Mouse (Mus musculus): ENCODE results near the gene Def6. TPM values are rescaled to one million over a fixed set of nuclear protein-coding genes. Genes with fewer than 3 reads are reported as not detected.

Gene Def6
- polyA plus RNA-seq, 1 experiment = 202 TPM

- Histone ChIP-seq H3K27me3 (replicated peaks) (no peaks in the 10 kb centered on the region), H3K9me3 (peaks cover 10% of the 10 kb centered on the region), H3K36me3 (replicated peaks; ENCODE audit: low read length) (peaks cover 85% of the 10 kb centered on the region), H3K4me3 (replicated peaks) (no peak overlapping the region), H3K4me1 (peaks cover 90% of the 10 kb centered on the region)
- no peak for TF ChIP-seq GATA1 (IDR thresholded peaks at IDR 0.05; ENCODE audit: borderline replicate concordance, low read length)
- no peak for TF ChIP-seq FLI1 (IDR thresholded peaks at IDR 0.05; ENCODE audit: low read length)
These were observed 55.8 kb downstream of the Def6 start for GRCm38 (mm10) chr17:28263181-28263894.

GRCm38 (mm10) chr17:28267251-28267650, 59.7 kb downstream of the Def6 start:
- Histone ChIP-seq H3K4me1 (peaks cover 89% of the 10 kb centered on the region), H3K9me3 (no peaks in the 10 kb centered on the region), H3K36me3 (replicated peaks; ENCODE audit: low read length) (peaks cover 73% of the 10 kb centered on the region), H3K27me3 (replicated peaks) (no peaks in the 10 kb centered on the region), H3K4me3 (replicated peaks) (no peak overlapping the region)
- TF ChIP-seq FLI1 (IDR thresholded peaks at IDR 0.05; ENCODE audit: low read length) (no peak), GATA1 (IDR thresholded peaks at IDR 0.05; ENCODE audit: borderline replicate concordance, low read length) (no peak)

DNA sequence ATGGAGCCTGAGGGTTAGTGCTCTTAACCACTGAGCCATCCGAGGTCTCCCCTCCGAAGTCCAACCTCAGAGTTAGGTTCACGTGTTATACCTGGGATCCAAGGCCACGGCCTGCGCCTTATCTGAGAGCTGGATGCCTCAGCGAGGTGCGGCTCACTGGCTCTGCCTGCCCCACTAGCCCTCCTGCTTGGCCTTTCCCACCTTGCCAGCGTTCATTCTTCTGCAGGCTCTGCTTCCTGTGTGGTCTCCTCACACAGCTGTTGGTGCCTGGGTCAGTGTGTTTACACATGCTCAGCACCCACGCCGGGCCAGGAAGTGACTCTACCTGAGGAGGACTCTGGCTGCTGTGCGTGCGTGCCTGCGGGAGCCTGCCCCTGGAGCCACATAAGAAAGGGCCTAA, 62.6 kb downstream of the Def6 start:
- Histone ChIP-seq H3K36me3 (replicated peaks; ENCODE audit: low read length) (peaks cover 76% of the 10 kb centered on the region), H3K4me3 (replicated peaks) (peak overlapping the region; percentile 72), H3K4me1 (peaks cover 92% of the 10 kb centered on the region), H3K9me3 (no peaks in the 10 kb centered on the region), H3K27me3 (replicated peaks) (no peaks in the 10 kb centered on the region)
- TF ChIP-seq FLI1 (IDR thresholded peaks at IDR 0.05; ENCODE audit: low read length) = no peak
- no peak for TF ChIP-seq GATA1 (IDR thresholded peaks at IDR 0.05; ENCODE audit: borderline replicate concordance, low read length)

GRCm38 (mm10) chr17:28271537-28272266, 64.1 kb downstream of the Def6 start:
- no peaks in the 10 kb centered on the region for H3K27me3 ChIP-seq (replicated peaks)
- no peak overlapping the region for H3K4me3 ChIP-seq (replicated peaks)
- H3K9me3 ChIP-seq = no peaks in the 10 kb centered on the region
- H3K4me1 ChIP-seq = peaks cover 92% of the 10 kb centered on the region
- peaks cover 74% of the 10 kb centered on the region for H3K36me3 ChIP-seq (replicated peaks; ENCODE audit: low read length)
- no peak for TF ChIP-seq FLI1 (IDR thresholded peaks at IDR 0.05; ENCODE audit: low read length)
- TF ChIP-seq GATA1 (IDR thresholded peaks at IDR 0.05; ENCODE audit: borderline replicate concordance, low read length) = no peak

DNA sequence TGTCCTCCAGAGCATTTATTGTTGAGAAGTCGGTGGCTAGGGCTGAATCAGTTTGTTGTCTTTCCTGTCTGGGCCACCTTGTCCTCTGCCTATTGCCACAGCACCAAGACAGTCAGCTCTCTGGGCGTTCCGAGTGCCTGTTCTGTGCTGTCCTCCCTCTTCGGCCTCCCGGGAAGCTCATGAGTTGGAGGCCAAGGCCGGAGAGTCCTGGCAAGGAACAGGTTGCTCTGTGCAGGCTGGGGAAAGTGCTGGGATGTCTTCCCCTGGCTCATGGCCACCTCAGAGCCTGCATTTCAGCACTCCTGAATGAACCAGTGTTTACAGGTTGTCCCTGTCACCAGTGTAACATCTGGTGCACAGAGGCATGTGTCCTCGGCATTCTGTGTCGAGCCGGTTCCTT, 64.7 kb downstream of the Def6 start:
- Histone ChIP-seq H3K9me3 (no peaks in the 10 kb centered on the region), H3K4me3 (replicated peaks) (peak overlapping the region; percentile 5), H3K36me3 (replicated peaks; ENCODE audit: low read length) (peaks cover 77% of the 10 kb centered on the region), H3K27me3 (replicated peaks) (no peaks in the 10 kb centered on the region), H3K4me1 (peaks cover 94% of the 10 kb centered on the region)
- TF ChIP-seq GATA1 (IDR thresholded peaks at IDR 0.05; ENCODE audit: borderline replicate concordance, low read length) (no peak), FLI1 (IDR thresholded peaks at IDR 0.05; ENCODE audit: low read length) (no peak)

DNA sequence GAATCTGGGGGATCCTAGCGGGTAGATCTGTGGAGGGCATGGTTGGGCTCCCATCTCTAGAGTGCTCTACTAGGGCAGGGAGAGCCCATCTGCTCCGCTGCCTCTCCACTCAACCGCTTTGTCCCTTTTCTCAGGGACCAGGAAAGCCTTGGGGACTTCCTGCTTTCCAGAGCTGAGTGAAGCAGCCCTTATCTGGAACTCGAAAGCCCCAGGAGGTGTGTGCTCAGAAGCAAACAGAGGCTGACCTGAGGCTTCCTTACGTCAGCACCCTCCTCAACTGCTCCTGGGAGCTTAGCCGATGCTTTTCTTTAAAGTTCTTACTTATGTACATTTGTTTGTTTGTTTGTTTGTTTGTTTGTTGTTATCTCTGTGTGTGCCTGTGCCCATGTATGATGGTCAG, 65.3 kb downstream of the Def6 start:
- peak overlapping the region; percentile 15 for H3K4me3 ChIP-seq (replicated peaks)
- peaks cover 94% of the 10 kb centered on the region for H3K4me1 ChIP-seq
- TF ChIP-seq FLI1 (IDR thresholded peaks at IDR 0.05; ENCODE audit: low read length) = no peak
- TF ChIP-seq GATA1 (IDR thresholded peaks at IDR 0.05; ENCODE audit: borderline replicate concordance, low read length) = no peak
- no peaks in the 10 kb centered on the region for H3K9me3 ChIP-seq
- H3K36me3 ChIP-seq (replicated peaks; ENCODE audit: low read length) = peaks cover 77% of the 10 kb centered on the region
- H3K27me3 ChIP-seq (replicated peaks) = no peaks in the 10 kb centered on the region

DNA sequence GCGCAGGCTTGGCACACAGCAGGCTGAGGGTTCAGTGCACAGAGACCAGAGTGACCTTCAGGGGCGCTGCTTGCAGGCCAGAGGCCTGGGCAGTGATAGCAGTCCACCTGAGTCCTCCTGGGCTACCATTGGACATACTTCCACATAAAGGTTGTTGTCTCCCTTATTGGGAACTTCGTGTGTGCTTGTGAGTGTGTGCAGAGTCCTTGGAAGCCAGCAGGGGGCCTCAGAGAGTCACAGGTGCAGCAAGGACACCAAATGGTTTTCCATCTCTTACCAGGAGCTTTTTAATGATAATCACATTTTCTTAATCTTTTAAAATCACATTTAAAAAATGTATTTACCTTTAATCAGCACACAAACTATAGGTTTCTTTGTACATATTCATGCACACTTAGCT, 67.2 kb downstream of the Def6 start:
- Histone ChIP-seq H3K4me3 (replicated peaks) (no peak overlapping the region), H3K27me3 (replicated peaks) (no peaks in the 10 kb centered on the region), H3K36me3 (replicated peaks; ENCODE audit: low read length) (peaks cover 88% of the 10 kb centered on the region), H3K9me3 (no peaks in the 10 kb centered on the region), H3K4me1 (peaks cover 99% of the 10 kb centered on the region)
- TF ChIP-seq GATA1 (IDR thresholded peaks at IDR 0.05; ENCODE audit: borderline replicate concordance, low read length) (no peak), FLI1 (IDR thresholded peaks at IDR 0.05; ENCODE audit: low read length) (no peak)

GRCm38 (mm10) chr17:28277226-28277625, 69.6 kb downstream of the Def6 start:
- H3K27me3 ChIP-seq (replicated peaks) = no peaks in the 10 kb centered on the region
- no peaks in the 10 kb centered on the region for H3K9me3 ChIP-seq
- H3K4me3 ChIP-seq (replicated peaks) = no peak overlapping the region
- TF ChIP-seq GATA1 (IDR thresholded peaks at IDR 0.05; ENCODE audit: borderline replicate concordance, low read length) = no peak
- no peak for TF ChIP-seq FLI1 (IDR thresholded peaks at IDR 0.05; ENCODE audit: low read length)
- H3K4me1 ChIP-seq = peaks cover 100% of the 10 kb centered on the region
- peaks cover 76% of the 10 kb centered on the region for H3K36me3 ChIP-seq (replicated peaks; ENCODE audit: low read length)

DNA sequence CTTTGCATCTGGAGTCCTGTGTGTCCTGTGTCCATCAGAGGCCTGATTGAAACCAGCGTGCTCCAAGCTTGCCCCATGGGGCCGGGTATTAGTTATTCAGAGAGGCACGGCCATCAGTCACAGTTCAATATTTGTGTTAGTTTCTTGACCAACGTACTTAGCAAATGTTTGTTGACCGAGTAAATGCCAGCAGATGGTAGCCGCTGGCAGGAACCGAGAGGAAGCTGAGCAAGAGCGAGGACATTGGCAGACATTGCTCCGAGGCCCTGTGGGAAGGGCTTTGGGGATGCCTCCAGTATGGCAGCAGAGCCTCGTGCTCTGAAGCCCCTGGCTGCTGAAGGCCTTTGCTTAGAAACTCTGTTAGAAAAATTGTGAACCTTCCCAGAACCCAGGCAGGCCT, 70.1 kb downstream of the Def6 start:
- Histone ChIP-seq H3K4me1 (peaks cover 99% of the 10 kb centered on the region), H3K36me3 (replicated peaks; ENCODE audit: low read length) (peaks cover 75% of the 10 kb centered on the region), H3K27me3 (replicated peaks) (no peaks in the 10 kb centered on the region), H3K4me3 (replicated peaks) (no peak overlapping the region), H3K9me3 (no peaks in the 10 kb centered on the region)
- TF ChIP-seq FLI1 (IDR thresholded peaks at IDR 0.05; ENCODE audit: low read length) (no peak), GATA1 (IDR thresholded peaks at IDR 0.05; ENCODE audit: borderline replicate concordance, low read length) (no peak)

GRCm38 (mm10) chr17:28278156-28278555, 70.6 kb downstream of the Def6 start:
- no peak overlapping the region for H3K4me3 ChIP-seq (replicated peaks)
- no peaks in the 10 kb centered on the region for H3K27me3 ChIP-seq (replicated peaks)
- peaks cover 99% of the 10 kb centered on the region for H3K4me1 ChIP-seq
- no peaks in the 10 kb centered on the region for H3K9me3 ChIP-seq
- H3K36me3 ChIP-seq (replicated peaks; ENCODE audit: low read length) = peaks cover 75% of the 10 kb centered on the region
- no peak for TF ChIP-seq FLI1 (IDR thresholded peaks at IDR 0.05; ENCODE audit: low read length)
- no peak for TF ChIP-seq GATA1 (IDR thresholded peaks at IDR 0.05; ENCODE audit: borderline replicate concordance, low read length)

Other genes starting within 250 kb of the Def6 start
- gene Tcp11, start 127.1 kb upstream of the Def6 start, polyA plus RNA-seq (2012; ENCODE audit: insufficient read depth, low replicate concordance) = 0.47 TPM in 1 of 2 replicates, not detected in the other
- 0.54 TPM in 1 of 2 replicates, not detected in the other for gene Scube3, start 65.6 kb upstream of the Def6 start, polyA plus RNA-seq (2012; ENCODE audit: insufficient read depth, low replicate concordance)
- gene Zfp523, start 30.6 kb upstream of the Def6 start, polyA plus RNA-seq (2012; ENCODE audit: insufficient read depth, low replicate concordance) = 45.0 and 64.1 TPM in 2 replicates
- 132 and 226 TPM in 2 replicates for gene Ppard, start 24.9 kb downstream of the Def6 start, polyA plus RNA-seq (2012; ENCODE audit: insufficient read depth, low replicate concordance)
- gene Fance, start 105.7 kb downstream of the Def6 start, polyA plus RNA-seq (2012; ENCODE audit: insufficient read depth, low replicate concordance) = 33.1 and 40.3 TPM in 2 replicates
- gene Rpl10a, start 120.7 kb downstream of the Def6 start, polyA plus RNA-seq (2012; ENCODE audit: insufficient read depth, low replicate concordance) = 4,291 and 7,093 TPM in 2 replicates
- gene Tead3, start 143.0 kb downstream of the Def6 start, polyA plus RNA-seq (2012; ENCODE audit: insufficient read depth, low replicate concordance) = 0.26 TPM in 1 of 2 replicates, not detected in the other
- gene Tulp1, start 157.4 kb downstream of the Def6 start, polyA plus RNA-seq (2012; ENCODE audit: insufficient read depth, low replicate concordance) = 2.7 TPM in 1 of 2 replicates, not detected in the other

All from megakaryocyte, embryonic 14.5 days (primary cell).